Mouse (Mus musculus) lung, postnatal 0 days (tissue): ENCODE results near the gene Sms.

Experiments used
- CTCF ChIP-seq: IDR thresholded peaks from 2 replicates; pipeline ENCODE4 v1.5.1; 2016; ENCODE audit warnings: antibody characterized with exemption, mild to moderate bottlenecking
- EP300 ChIP-seq: IDR thresholded peaks from 2 replicates; pipeline ENCODE4 v1.6.1; 2016; ENCODE audit warnings: antibody characterized with exemption, mild to moderate bottlenecking, control low read depth

DNA sequence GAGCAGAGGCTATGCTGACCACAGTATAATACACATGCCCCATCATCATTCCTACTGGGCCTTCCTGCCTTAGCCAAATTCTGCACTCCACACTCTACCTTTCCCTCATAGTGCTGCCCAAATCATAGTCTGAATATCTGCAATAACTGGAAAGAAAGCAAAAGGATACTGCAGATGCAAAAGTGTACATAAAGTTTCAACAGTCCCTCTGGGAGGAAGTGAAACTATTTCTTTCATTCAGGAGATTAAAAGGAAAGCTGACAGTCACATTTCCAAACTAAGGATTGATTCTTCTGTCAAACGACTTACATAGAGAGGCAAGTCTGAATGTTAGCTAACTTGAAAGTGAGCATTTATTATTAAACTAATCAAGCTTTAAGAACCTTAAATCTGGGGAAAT lies 26.1 kb downstream of the Sms start:
- TF ChIP-seq EP300 (no peak), CTCF (no peak)
